Mouse (Mus musculus) hindbrain, embryonic 12.5 days (tissue): ENCODE results near the gene Treml2. TPM values are rescaled to one million over a fixed set of nuclear protein-coding genes. Genes with fewer than 3 reads are reported as not detected.

ENCODE experiments used
- ATAC-seq: fragments of 200-750 bp; cut with Nextera tagmentation; 2 replicates; pipeline ENCODE4 v1.8.0; 2017; ENCODE audit warnings: moderate TSS enrichment; ENCODE audit not compliant: low FRiP score
- H3K27ac ChIP-seq: fragments of 300-500 bp; sonication (generic); 2 replicates; pipeline ENCODE4 v1.5.1; 2016; ENCODE audit warnings: mild to moderate bottlenecking
- H3K27me3 ChIP-seq: fragments of 300-500 bp; sonication (generic); 2 replicates; pipeline ENCODE4 v1.6.1; 2016; ENCODE audit warnings: mild to moderate bottlenecking
- H3K36me3 ChIP-seq: fragments of 300-500 bp; sonication (generic); 2 replicates; pipeline ENCODE4 v1.6.1; 2016; ENCODE audit warnings: mild to moderate bottlenecking
- H3K4me1 ChIP-seq: fragments of 300-500 bp; sonication (generic); 2 replicates; pipeline ENCODE4 v1.6.1; 2016
- H3K4me2 ChIP-seq: fragments of 300-500 bp; sonication (generic); replicated peaks from 2 replicates; pipeline ENCODE4 v1.6.1; 2016; ENCODE audit warnings: mild to moderate bottlenecking
- H3K4me3 ChIP-seq: fragments of 300-500 bp; sonication (generic); 2 replicates; pipeline ENCODE4 v1.5.1; 2016; ENCODE audit warnings: mild to moderate bottlenecking
- H3K9ac ChIP-seq: fragments of 300-500 bp; sonication (generic); 2 replicates; pipeline ENCODE4 v1.6.1; 2016; ENCODE audit warnings: mild to moderate bottlenecking, moderate library complexity
- H3K9me3 ChIP-seq: fragments of 300-500 bp; sonication (generic); replicated peaks from 2 replicates; pipeline ENCODE4 v1.6.1; 2016; ENCODE audit warnings: mild to moderate bottlenecking
- WGBS: fragments of 180-500 bp; shearing (Covaris S2); methylation state at CpG from one replicate; pipeline ENCODE4 v1.1.7; 2016; 5-methylcytosine and 5-hydroxymethylcytosine counted together
- polyA plus RNA-seq: library from polyadenylated mRNA; unstranded; fragments of >200 nt; fragmentation: Nextera tagmentation; extraction: Ambion mirVana; gene quantifications from 2 replicates; pipeline ENCODE4 v1.2.1, GENCODE M21; 2016

The Treml2 gene
- polyA plus RNA-seq = 0.25 and 0.81 TPM in 2 replicates

- no peaks in the 10 kb centered on the region for H3K9me3 ChIP-seq
- H3K36me3 ChIP-seq = no peaks in the 10 kb centered on the region
- 41% methylated on average over 3 of the region's 4 CpGs for WGBS
- H3K4me1 ChIP-seq = no peaks in the 10 kb centered on the region
- no peak within 1 kb of the TSS for H3K27ac ChIP-seq
- H3K4me2 ChIP-seq = no peak within 1 kb of the TSS
- ATAC-seq = no peak
- no peak within 1 kb of the TSS for H3K9ac ChIP-seq
- no peaks in the 10 kb centered on the region for H3K27me3 ChIP-seq
- H3K4me3 ChIP-seq = no peak within 1 kb of the TSS
Observed at GRCm38 (mm10) chr17:48299203-48299602, at the start of gene Treml2. TSS of gene Treml2 (plus strand) at chr17:48299498.

- Histone ChIP-seq H3K9me3 (no peaks in the 10 kb centered on the region), H3K4me2 (no peak overlapping the region), H3K27me3 (no peaks in the 10 kb centered on the region), H3K36me3 (no peaks in the 10 kb centered on the region), H3K4me3 (no peak overlapping the region), H3K4me1 (no peaks in the 10 kb centered on the region), H3K27ac (no peak overlapping the region), H3K9ac (no peak overlapping the region)
- no peak for ATAC-seq
- WGBS = 80% methylated on average over 11 of the region's 11 CpGs
Observed at GRCm38 (mm10) chr17:48249501-48249900, 49.8 kb upstream of the Treml2 start.

DNA sequence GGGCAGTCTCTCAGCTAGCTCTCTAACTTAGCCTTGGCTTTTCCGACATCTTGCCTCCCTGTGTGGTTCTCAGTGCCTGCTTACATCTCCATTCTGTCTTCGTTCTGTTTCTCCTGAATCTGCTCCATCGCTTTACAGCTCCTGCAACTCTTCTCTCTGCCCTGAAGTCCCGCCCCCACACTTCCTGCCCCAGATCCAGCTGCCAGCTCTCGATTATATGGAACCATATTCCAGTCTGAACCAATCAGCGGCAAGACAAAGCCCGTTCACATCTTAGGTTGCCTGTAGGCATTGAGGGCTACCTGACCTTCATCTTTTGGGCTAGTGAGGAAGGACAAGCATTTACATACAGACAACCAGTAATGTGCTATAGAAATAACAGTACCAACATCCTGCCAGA lies 48.7 kb upstream of the Treml2 start:
- WGBS = 92% methylated on average over 7 of the region's 7 CpGs
- Histone ChIP-seq H3K9me3 (no peaks in the 10 kb centered on the region), H3K4me3 (no peak overlapping the region), H3K27me3 (no peaks in the 10 kb centered on the region), H3K4me2 (no peak overlapping the region), H3K9ac (no peak overlapping the region), H3K27ac (no peak overlapping the region), H3K4me1 (no peaks in the 10 kb centered on the region), H3K36me3 (no peaks in the 10 kb centered on the region)
- no peak for ATAC-seq

- H3K4me1 ChIP-seq = no peaks in the 10 kb centered on the region
- no peak overlapping the region for H3K4me2 ChIP-seq
- H3K27me3 ChIP-seq = no peaks in the 10 kb centered on the region
- H3K9ac ChIP-seq = no peak overlapping the region
- no peak overlapping the region for H3K4me3 ChIP-seq
- no peak for ATAC-seq
- peaks cover 12% of the 10 kb centered on the region; the same call in 1 of the 2 replicates for H3K9me3 ChIP-seq
- no peak overlapping the region for H3K27ac ChIP-seq
- H3K36me3 ChIP-seq = no peaks in the 10 kb centered on the region
Observed at GRCm38 (mm10) chr17:48256575-48256974, 42.7 kb upstream of the Treml2 start.

DNA sequence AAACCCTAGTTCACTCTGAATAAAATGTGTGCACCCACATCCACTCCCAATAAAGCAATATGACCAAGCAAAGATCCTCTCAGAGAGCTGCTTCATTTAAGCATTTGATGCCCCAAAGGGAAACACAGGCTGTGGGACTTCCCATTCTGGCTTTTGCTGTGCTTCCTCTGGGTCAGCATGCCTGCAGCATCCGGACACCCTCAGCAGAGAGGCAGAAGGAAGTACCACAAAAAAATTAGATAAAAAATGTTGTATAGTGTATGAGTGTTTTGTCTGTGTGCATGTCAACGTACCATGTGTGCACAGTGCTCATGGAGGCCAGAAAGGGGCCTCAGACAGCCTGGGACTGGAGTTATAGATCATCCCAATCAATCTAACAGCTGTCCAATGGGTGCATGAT lies 37.4 kb upstream of the Treml2 start:
- Histone ChIP-seq H3K4me3 (no peak overlapping the region), H3K4me2 (no peak overlapping the region), H3K9me3 (peaks cover 12% of the 10 kb centered on the region; the same call in 1 of the 2 replicates), H3K9ac (no peak overlapping the region), H3K27ac (no peak overlapping the region), H3K4me1 (no peaks in the 10 kb centered on the region), H3K36me3 (no peaks in the 10 kb centered on the region), H3K27me3 (no peaks in the 10 kb centered on the region)
- ATAC-seq = no peak
- 91% methylated on average over 2 of the region's 2 CpGs for WGBS

GRCm38 (mm10) chr17:48263741-48264362 lies 35.4 kb upstream of the Treml2 start, which contains the start of gene Treml4:
TSS of gene Treml4 (plus strand) at chr17:48264295.
- ATAC-seq = no peak
- no peak within 1 kb of the TSS for H3K4me3 ChIP-seq
- no peak within 1 kb of the TSS for H3K4me2 ChIP-seq
- H3K4me1 ChIP-seq = no peaks in the 10 kb centered on the region
- H3K9ac ChIP-seq = no peak within 1 kb of the TSS
- no peak within 1 kb of the TSS for H3K27ac ChIP-seq
- peaks cover 10% of the 10 kb centered on the region; the same call in 1 of the 2 replicates for H3K9me3 ChIP-seq
- no peaks in the 10 kb centered on the region for H3K27me3 ChIP-seq
- H3K36me3 ChIP-seq = no peaks in the 10 kb centered on the region
- 85% methylated on average over 3 of the region's 3 CpGs for WGBS

DNA sequence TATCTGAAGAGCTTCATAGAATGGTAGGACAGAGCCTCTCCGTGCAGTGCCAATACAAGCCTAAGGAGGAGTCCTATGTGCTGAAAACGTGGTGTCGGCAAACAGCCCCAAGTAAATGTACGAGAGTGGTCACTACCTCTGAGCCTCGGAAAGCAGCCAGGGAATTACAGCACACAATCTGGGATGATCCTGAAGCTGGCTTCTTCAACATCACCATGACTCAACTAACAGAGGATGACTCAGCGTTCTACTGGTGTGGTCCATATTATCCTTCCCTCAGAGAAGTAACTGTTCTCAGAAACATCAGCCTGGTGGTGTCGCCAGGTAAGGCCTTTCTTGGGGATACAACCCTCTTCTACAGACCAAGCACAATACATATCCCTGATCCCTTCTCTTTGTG lies 34.6 kb upstream of the Treml2 start:
- Histone ChIP-seq H3K27ac (no peak overlapping the region), H3K27me3 (no peaks in the 10 kb centered on the region), H3K4me2 (no peak overlapping the region), H3K9ac (no peak overlapping the region), H3K4me3 (no peak overlapping the region), H3K9me3 (0 out of 2 replicates have a peak, but pooled peaks cover 5% of the 10 kb centered on the region), H3K36me3 (no peaks in the 10 kb centered on the region), H3K4me1 (no peaks in the 10 kb centered on the region)
- WGBS = 96% methylated on average over 7 of the region's 7 CpGs
- ATAC-seq = no peak

GRCm38 (mm10) chr17:48266138-48266537 lies 33.2 kb upstream of the Treml2 start:
- no peak overlapping the region for H3K4me2 ChIP-seq
- no peak overlapping the region for H3K27ac ChIP-seq
- H3K4me1 ChIP-seq = no peaks in the 10 kb centered on the region
- no peaks in the 10 kb centered on the region for H3K36me3 ChIP-seq
- no peaks in the 10 kb centered on the region for H3K27me3 ChIP-seq
- no peak overlapping the region for H3K9ac ChIP-seq
- no peak for ATAC-seq
- WGBS = 21% methylated on average over 2 of the region's 2 CpGs
- H3K9me3 ChIP-seq = no peaks in the 10 kb centered on the region
- no peak overlapping the region for H3K4me3 ChIP-seq

DNA sequence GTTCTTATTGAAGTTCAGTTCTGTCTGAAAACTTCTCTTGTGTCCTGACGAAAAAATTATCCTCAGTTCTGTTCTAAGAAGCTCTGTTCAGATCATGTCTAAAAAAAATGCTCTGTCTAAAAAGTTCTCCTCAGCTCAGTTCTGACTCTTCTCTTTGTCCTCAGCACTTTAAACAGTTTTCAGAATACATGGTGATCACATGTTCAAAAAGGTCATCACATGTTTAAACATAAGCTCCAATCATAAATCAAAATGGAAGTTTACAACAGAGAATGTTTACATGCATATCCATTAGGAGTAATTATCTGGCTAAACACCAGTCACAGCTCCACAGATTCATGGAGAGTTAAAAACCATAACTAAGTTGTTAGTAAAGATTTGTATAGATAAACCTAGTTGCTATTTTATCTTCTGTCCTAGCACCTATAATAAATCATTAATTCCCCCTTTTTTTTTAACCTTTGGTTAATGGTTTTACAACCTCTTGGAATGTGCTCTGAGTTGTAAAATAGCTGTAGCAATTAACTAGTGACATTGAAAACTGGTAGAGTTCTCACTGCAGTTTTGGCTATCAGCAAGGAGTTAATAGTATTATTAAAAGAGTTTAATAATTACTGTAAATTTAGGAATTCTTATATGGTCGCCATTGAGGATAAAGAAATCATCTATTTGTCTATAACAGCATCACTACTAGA lies 32.5 kb upstream of the Treml2 start:
- WGBS = 45% methylated on average over 2 of the region's 2 CpGs
- no peak overlapping the region for H3K4me2 ChIP-seq
- no peaks in the 10 kb centered on the region for H3K4me1 ChIP-seq
- H3K36me3 ChIP-seq = no peaks in the 10 kb centered on the region
- no peak for ATAC-seq
- H3K9ac ChIP-seq = no peak overlapping the region
- H3K9me3 ChIP-seq = no peaks in the 10 kb centered on the region
- H3K27me3 ChIP-seq = no peaks in the 10 kb centered on the region
- H3K27ac ChIP-seq = no peak overlapping the region
- H3K4me3 ChIP-seq = no peak overlapping the region

DNA sequence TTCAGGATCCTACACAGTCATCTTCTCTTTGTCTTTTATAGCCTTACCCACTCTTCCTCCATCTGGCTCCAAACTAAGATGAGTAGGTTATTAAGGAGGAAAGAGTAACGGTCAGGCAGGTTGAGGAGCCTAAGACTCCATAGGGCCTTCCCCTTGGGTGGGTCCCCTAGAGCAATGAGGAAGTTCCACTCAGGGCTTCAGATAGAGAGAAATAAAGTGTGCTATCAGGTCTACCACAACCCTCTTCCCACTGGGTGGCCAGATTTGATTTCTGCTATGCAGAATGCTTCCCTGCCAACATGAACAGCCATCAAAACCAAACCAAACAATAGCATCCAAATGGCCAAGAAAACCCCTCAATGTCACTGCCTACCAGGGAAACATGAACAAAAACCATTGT lies 31.7 kb upstream of the Treml2 start:
- Histone ChIP-seq H3K9ac (no peak overlapping the region), H3K9me3 (no peaks in the 10 kb centered on the region), H3K4me2 (no peak overlapping the region), H3K36me3 (no peaks in the 10 kb centered on the region), H3K4me1 (no peaks in the 10 kb centered on the region), H3K27ac (no peak overlapping the region), H3K27me3 (no peaks in the 10 kb centered on the region), H3K4me3 (no peak overlapping the region)
- no peak for ATAC-seq
- WGBS = 85% methylated on average over 1 of the region's 1 CpGs

DNA sequence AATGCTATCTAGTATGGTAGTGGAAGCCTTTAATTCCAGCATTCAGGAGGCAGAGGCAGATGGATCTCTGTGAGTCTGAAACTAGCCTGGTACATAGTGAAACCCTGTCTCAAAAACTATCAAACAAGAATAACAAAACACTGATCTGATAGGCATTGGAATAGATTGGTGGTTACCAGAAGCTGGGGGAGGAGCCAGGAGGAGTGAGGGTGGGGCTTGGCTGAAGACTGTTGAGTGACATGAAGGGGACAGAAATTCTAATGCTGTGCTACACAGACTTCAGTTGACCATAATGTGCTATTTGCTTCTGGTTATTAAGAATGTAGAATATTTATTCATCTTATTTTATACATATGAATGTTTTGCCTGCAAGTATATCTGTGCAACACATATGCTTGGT lies 31.0 kb upstream of the Treml2 start:
- Histone ChIP-seq H3K4me2 (no peak overlapping the region), H3K27ac (no peak overlapping the region), H3K4me3 (no peak overlapping the region), H3K27me3 (no peaks in the 10 kb centered on the region), H3K9me3 (no peaks in the 10 kb centered on the region), H3K4me1 (no peaks in the 10 kb centered on the region), H3K36me3 (no peaks in the 10 kb centered on the region), H3K9ac (no peak overlapping the region)
- ATAC-seq = no peak

DNA sequence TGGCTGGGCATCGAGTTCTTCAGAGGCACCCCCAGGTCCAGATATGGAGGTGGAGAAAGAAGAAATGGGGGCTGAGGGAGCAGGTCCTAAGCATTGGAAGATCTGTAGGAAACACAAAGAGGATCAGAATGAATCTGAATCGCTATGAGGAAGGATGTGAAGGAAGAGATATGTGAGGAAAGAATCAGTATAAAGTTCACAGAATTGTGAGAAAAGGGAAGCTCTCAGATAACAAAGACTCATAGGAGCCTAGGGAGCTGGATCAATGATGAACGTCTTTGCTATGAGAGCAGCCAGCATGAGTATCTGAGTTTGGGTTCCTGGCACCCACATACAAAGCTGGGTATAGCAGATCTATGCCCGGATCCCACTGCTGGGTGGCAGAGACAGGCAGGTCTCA lies 29.5 kb upstream of the Treml2 start:
- Histone ChIP-seq H3K4me2 (no peak overlapping the region), H3K4me3 (no peak overlapping the region), H3K27ac (no peak overlapping the region), H3K36me3 (no peaks in the 10 kb centered on the region), H3K9ac (no peak overlapping the region), H3K9me3 (no peaks in the 10 kb centered on the region), H3K4me1 (no peaks in the 10 kb centered on the region), H3K27me3 (no peaks in the 10 kb centered on the region)
- 79% methylated on average over 4 of the region's 4 CpGs for WGBS
- no peak for ATAC-seq

DNA sequence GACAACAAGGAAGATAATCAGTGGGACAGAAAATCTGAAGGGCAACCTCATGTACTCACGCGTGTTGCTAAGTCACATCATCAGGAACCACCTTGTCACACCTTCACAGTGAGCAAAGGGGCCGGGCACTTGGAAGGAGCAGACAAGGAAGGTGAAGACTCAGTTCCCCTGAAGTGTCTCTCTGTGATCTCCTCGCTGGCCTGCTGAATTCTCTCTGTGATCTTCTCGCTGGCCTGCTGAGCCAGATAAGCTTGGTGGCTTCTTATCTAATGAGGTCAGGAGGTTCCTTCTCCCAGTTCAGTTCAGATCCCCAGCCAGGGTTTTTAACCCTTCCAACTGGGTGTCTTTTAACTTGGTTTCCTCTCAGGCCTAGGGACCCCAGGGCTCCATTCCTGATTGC lies 27.1 kb upstream of the Treml2 start:
- Histone ChIP-seq H3K27ac (no peak overlapping the region), H3K4me1 (no peaks in the 10 kb centered on the region), H3K4me2 (no peak overlapping the region), H3K27me3 (no peaks in the 10 kb centered on the region), H3K9ac (no peak overlapping the region), H3K4me3 (no peak overlapping the region), H3K36me3 (no peaks in the 10 kb centered on the region), H3K9me3 (no peaks in the 10 kb centered on the region)
- WGBS = 74% methylated on average over 5 of the region's 5 CpGs
- no peak for ATAC-seq
